Mouse (Mus musculus): ENCODE measurements at regions not wholly inside any gene's neighbourhood (a gene's known extent, or its start where the extent isn't known, plus 50 kb on each side); places are given as distances from the start of the nearest gene placed in this dataset.

GRCm38 (mm10) chr6:141048271-141048670 is 200.8 kb upstream of the Pde3a start:
- no peak for TF ChIP-seq POLR2A (IDR thresholded peaks at IDR 0.05; ENCODE audit: borderline replicate concordance, low read depth, low read length)
- TF ChIP-seq CTCF (IDR thresholded peaks at IDR 0.05; ENCODE audit: low read depth, low read length) = no peak
